In the genomic region with DNA sequence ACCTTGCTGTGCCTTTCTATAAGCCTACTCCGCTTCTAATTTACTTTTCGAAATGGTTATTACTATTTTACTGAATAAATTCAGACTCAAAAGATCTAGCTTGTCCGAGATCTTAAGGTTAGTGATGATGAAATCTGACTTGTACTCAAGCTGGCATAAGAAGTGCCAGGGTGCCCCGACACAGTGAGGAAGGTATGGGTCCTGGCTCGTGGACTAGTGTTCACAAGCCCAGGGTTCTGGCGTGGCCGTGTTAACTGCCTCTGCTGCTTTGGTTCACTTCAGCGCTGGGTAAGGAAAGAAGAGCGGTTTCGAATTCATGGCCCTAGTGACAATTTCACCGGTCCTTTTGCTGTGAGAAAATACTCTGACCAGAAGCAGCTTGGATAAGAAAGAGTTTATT, we compare ENCODE assay signal across 8 mouse cellular contexts. TPM values are rescaled to one million over a fixed set of nuclear protein-coding genes. Genes with fewer than 3 reads are reported as not detected.
A peak's percentile ranks its signal among the peaks of the same experiment; 100 is the strongest.
DNase-seq lines count a peak whose midpoint lies in the region; ATAC-seq and TF ChIP-seq lines count a peak whose summit lies in the region.

No protein-coding gene starts in this region.

- WGBS in heart, embryonic 14.5 days, result 87% methylated on average over 11 of the region's 11 CpGs
- 85% methylated on average over 11 of the region's 11 CpGs for WGBS in forebrain, embryonic 13.5 days
- 77% methylated on average over 11 of the region's 11 CpGs for WGBS in liver, embryonic 14.5 days (ENCODE audit: insufficient replicate concordance)

- no peak for TF ChIP-seq POLR2A in ES-Bruce4 (IDR thresholded peaks at IDR 0.05; ENCODE audit: insufficient read depth, low read length)

- no peaks in the 10 kb centered on the region for H3K36me3 ChIP-seq in heart, embryonic 14.5 days (ENCODE audit: control insufficient read depth, insufficient read depth, low read length)
- peaks cover 2% of the 10 kb centered on the region; the same call in 1 of the 2 replicates for H3K36me3 ChIP-seq in ES-Bruce4 (ENCODE audit: control insufficient read depth, insufficient read depth, low read length, poor library complexity, severe bottlenecking)
- H3K36me3 ChIP-seq in forebrain, embryonic 13.5 days (ENCODE audit: poor library complexity, severe bottlenecking), result no peaks in the 10 kb centered on the region
- no peaks in the 10 kb centered on the region for H3K36me3 ChIP-seq in liver, embryonic 14.5 days (replicated peaks; ENCODE audit: control insufficient read depth, insufficient read depth, low read depth)

- no peak overlapping the region for H3K4me3 ChIP-seq in heart, embryonic 14.5 days (ENCODE audit: control insufficient read depth in 1 of 2, insufficient read depth in 1 of 2, low read depth in 1 of 2, low read length in 2 of 2)
- peak overlapping the region; percentile 97 for H3K4me3 ChIP-seq in ES-Bruce4 (ENCODE audit: low read depth, low read length)
- peak overlapping the region; percentile 71 for H3K4me3 ChIP-seq in forebrain, embryonic 13.5 days
- H3K4me3 ChIP-seq in liver, embryonic 14.5 days (ENCODE audit: insufficient read depth in 1 of 2, low read depth in 2 of 2, low read length in 2 of 2), result peak overlapping the region in 1 of 2 experiments; percentile 79; a peak in 2 of 4 replicates

- peaks cover 9 to 17% of the 10 kb centered on the region in 2 experiments for H3K4me1 ChIP-seq in heart, embryonic 14.5 days (ENCODE audit: control insufficient read depth in 2 of 2, insufficient read depth in 2 of 2, low read length in 2 of 2)
- peaks cover 3% of the 10 kb centered on the region for H3K4me1 ChIP-seq in ES-Bruce4 (ENCODE audit: control insufficient read depth, insufficient read depth, low read length)
- H3K4me1 ChIP-seq in forebrain, embryonic 13.5 days, result peaks cover 22% of the 10 kb centered on the region
- peaks cover 15 to 16% of the 10 kb centered on the region in 2 experiments for H3K4me1 ChIP-seq in liver, embryonic 14.5 days (replicated peaks; ENCODE audit: control insufficient read depth in 2 of 2, insufficient read depth in 2 of 2, low read length in 1 of 2)

- peaks cover 27% of the 10 kb centered on the region for H3K27me3 ChIP-seq in heart, embryonic 14.5 days (ENCODE audit: control insufficient read depth, insufficient read depth, low read length)
- no peaks in the 10 kb centered on the region for H3K27me3 ChIP-seq in ES-Bruce4 (ENCODE audit: control insufficient read depth, insufficient read depth, low read length, poor library complexity, severe bottlenecking)
- H3K27me3 ChIP-seq in forebrain, embryonic 13.5 days, result peaks cover 45% of the 10 kb centered on the region
- H3K27me3 ChIP-seq in liver, embryonic 14.5 days (ENCODE audit: control insufficient read depth, insufficient read depth, low read length), result no peaks in the 10 kb centered on the region; the same call in 1 of the 2 replicates

- no peaks in the 10 kb centered on the region for H3K9me3 ChIP-seq in heart, embryonic 14.5 days (ENCODE audit: control insufficient read depth, low read length)
- H3K9me3 ChIP-seq in ES-Bruce4 (replicated peaks; ENCODE audit: control insufficient read depth, insufficient read depth, low read length, poor library complexity, severe bottlenecking), result no peaks in the 10 kb centered on the region
- no peaks in the 10 kb centered on the region for H3K9me3 ChIP-seq in forebrain, embryonic 13.5 days (replicated peaks)
- H3K9me3 ChIP-seq in liver, embryonic 14.5 days (ENCODE audit: control insufficient read depth, low read length), result no peaks in the 10 kb centered on the region

- ATAC-seq in heart, embryonic 14.5 days (ENCODE audit: insufficient number of reproducible peaks, insufficient read depth, low FRiP score, low read depth), result no peak
- ATAC-seq in forebrain, embryonic 13.5 days, result no peak
- no peak for ATAC-seq in liver, embryonic 14.5 days (ENCODE audit: insufficient read depth)

- H3K9ac ChIP-seq in heart, embryonic 14.5 days (ENCODE audit: low read length), result 0 out of 2 replicates have a peak overlapping the region, but pooled peaks have one; percentile 69
- H3K9ac ChIP-seq in ES-Bruce4 (ENCODE audit: low read depth, poor library complexity, severe bottlenecking), result peak overlapping the region; percentile 76
- H3K9ac ChIP-seq in forebrain, embryonic 13.5 days, result no peak overlapping the region
- H3K9ac ChIP-seq in liver, embryonic 14.5 days (replicated peaks), result peak overlapping the region; percentile 40; the same call in 1 of the 2 replicates

- TF ChIP-seq CTCF in ES-Bruce4 (IDR thresholded peaks at IDR 0.05; ENCODE audit: low read depth, low read length), result no peak
- no peak for TF ChIP-seq CTCF in liver, embryonic 14.5 days (IDR thresholded peaks at IDR 0.05; ENCODE audit: low read depth)

- DNase-seq in heart, adult 11 months, result no peak
- DNase-seq in liver, embryonic 14.5 days (ENCODE audit: low read depth in 3 of 3, low spot score in 3 of 3), result no peak
- DNase-seq in layer of hippocampus, adult 9-11 months, result no peak
- no peak for DNase-seq in urinary bladder, postnatal 25 days (ENCODE audit: low spot score)
- DNase-seq in layer of hippocampus, adult 9-10 months (ENCODE audit: low spot score), result no peak

- no peak for TF ChIP-seq EP300 in ES-Bruce4 (IDR thresholded peaks at IDR 0.05; ENCODE audit: insufficient read depth, low read depth, low read length)
- TF ChIP-seq EP300 in liver, embryonic 14.5 days (IDR thresholded peaks at IDR 0.05; ENCODE audit: low read depth), result no peak

- peak overlapping the region; percentile 99 for H3K4me2 ChIP-seq in heart, embryonic 14.5 days (ENCODE audit: low read length)
- peak overlapping the region; percentile 99 for H3K4me2 ChIP-seq in forebrain, embryonic 13.5 days
- H3K4me2 ChIP-seq in liver, embryonic 14.5 days (ENCODE audit: low read depth), result peak overlapping the region; percentile 99

- no peak overlapping the region for H3K27ac ChIP-seq in heart, embryonic 14.5 days (replicated peaks in 1 of 2; ENCODE audit: control insufficient read depth in 1 of 2, insufficient read depth in 1 of 2, low read depth in 2 of 2, low read length in 2 of 2)
- H3K27ac ChIP-seq in ES-Bruce4 (ENCODE audit: insufficient read depth, low read length), result peak overlapping the region; percentile 32; the same call in 1 of the 2 replicates
- H3K27ac ChIP-seq in forebrain, embryonic 13.5 days, result no peak overlapping the region
- H3K27ac ChIP-seq in liver, embryonic 14.5 days, result no peak overlapping the region

RNA-seq across cellular contexts. Expression of a gene that starts 0.9 kb away (rescaled TPM):
- 1.8 and 1.9 TPM in 2 replicates for polyA plus RNA-seq in heart, embryonic 14.5 days (2014; fragmentation: Nextera tagmentation; extraction: Ambion mirVana)
- 29.0 and 32.2 TPM in 2 replicates for polyA plus RNA-seq in ES-Bruce4 (2011; ENCODE audit: insufficient read depth, insufficient read length, low read depth, missing spikeins)
- 0.96 and 1.2 TPM in 2 replicates for polyA plus RNA-seq in forebrain, embryonic 13.5 days (2015; fragmentation: Nextera tagmentation; extraction: Ambion mirVana)
- 1.0 and 1.4 TPM in 2 replicates for polyA plus RNA-seq in liver, embryonic 14.5 days (2012; rRNA removed)
- polyA plus RNA-seq in liver, embryonic 14.5 days (2014; fragmentation: Nextera tagmentation; extraction: Ambion mirVana), result 1.9 and 2.3 TPM in 2 replicates

Comparison
In these comparisons a context has a peak if more than half of its experiments do, and no peak if none do; other contexts are left out.
1. H3K4me3 ChIP-seq: peak in ES-Bruce4 (single experiment) and forebrain, embryonic 13.5 days (single experiment); none in heart, embryonic 14.5 days (0 of 2).
2. Peak in every context shown above with its lines, with median percentiles within 50 percentile points of each other: H3K4me2 ChIP-seq.